Mouse (Mus musculus): Measurements from ENCODE around the gene Ndufa1. TPM values are rescaled to one million over a fixed set of nuclear protein-coding genes. Genes with fewer than 3 reads are reported as not detected.
"Not testable (repeated sequence)": the region's sequence is repeated elsewhere in the genome, so short reads cannot be mapped to it uniquely, and the experiment has no call there.

The Ndufa1 gene
- total RNA-seq (2012; rRNA removed), result 268 and 273 TPM in 2 replicates
- total RNA-seq (2014; rRNA removed), result 165 and 188 TPM in 2 replicates
- polyA plus RNA-seq (2012; ENCODE audit: insufficient read length, low read depth), result 190 and 191 TPM in 2 replicates

- Histone ChIP-seq H3K4me3 (replicated peaks in 1 of 3; ENCODE audit: low read depth in 2 of 3, low read length in 2 of 3, poor library complexity in 1 of 3) (peak within 1 kb of the TSS; percentile 65 to 77 (median 75)), H3K9me3 (replicated peaks; ENCODE audit: low read length) (no peaks in the 10 kb centered on the region), H3K4me2 (ENCODE audit: insufficient read depth, low read depth, poor library complexity, severe bottlenecking) (peak within 1 kb of the TSS; percentile 50), H3K27me3 (replicated peaks) (no peaks in the 10 kb centered on the region), H3K79me2 (replicated peaks; ENCODE audit: control insufficient read depth, extremely low read depth, insufficient read depth, poor library complexity, severe bottlenecking) (peaks cover 12% of the 10 kb centered on the region), H3K4me1 (ENCODE audit: control insufficient read depth in 1 of 2, insufficient read depth in 2 of 2) (peaks cover 0 to 3% of the 10 kb centered on the region in 2 experiments; a peak in 1 of 4 replicates), H3K9ac (ENCODE audit: insufficient read depth, low read depth) (peak within 1 kb of the TSS; percentile 70), H3K27ac (ENCODE audit: insufficient read depth, low read depth) (peak within 1 kb of the TSS; percentile 46), H3K36me3 (replicated peaks in 1 of 2; ENCODE audit: control insufficient read depth in 1 of 2, insufficient read depth in 1 of 2, low read length in 1 of 2) (peaks cover 10 to 21% of the 10 kb centered on the region in 2 experiments)
- TF ChIP-seq RCOR1 (conservative IDR thresholded peaks at IDR 0.05; ENCODE audit: low read depth, low read length), result no peak
- no peak for TF ChIP-seq NELFE (IDR thresholded peaks at IDR 0.05; ENCODE audit: low read depth, low read length)
- TF ChIP-seq TCF12 (IDR thresholded peaks at IDR 0.05; ENCODE audit: low read depth, low read length), result peak; percentile 34; the same call in 1 of the 2 replicates
- peak; percentile 94 for TF ChIP-seq SIN3A (IDR thresholded peaks at IDR 0.05; ENCODE audit: low read length)
- TF ChIP-seq JUN (IDR thresholded peaks at IDR 0.05; ENCODE audit: insufficient read depth, low read depth, low read length), result no peak
- TF ChIP-seq PAX5 (IDR thresholded peaks at IDR 0.05; ENCODE audit: low read length), result no peak
- TF ChIP-seq GABPA (IDR thresholded peaks at IDR 0.05; ENCODE audit: insufficient replicate concordance, low read depth, low read length), result no peak
- 0 out of 2 replicates have a peak, but pooled peaks have one; percentile 23 for TF ChIP-seq UBTF (IDR thresholded peaks at IDR 0.05; ENCODE audit: low read depth, low read length)
- TF ChIP-seq IRF4 (IDR thresholded peaks at IDR 0.05; ENCODE audit: low read depth, low read length), result no peak
- TF ChIP-seq BHLHE40 (IDR thresholded peaks at IDR 0.05; ENCODE audit: low read depth, low read length), result peak; percentile 19; the same call in 1 of the 2 replicates
- no peak for TF ChIP-seq ZC3H11A (IDR thresholded peaks at IDR 0.05; ENCODE audit: low read depth, low read length)
- TF ChIP-seq HCFC1 (IDR thresholded peaks at IDR 0.05; ENCODE audit: low read depth, low read length), result peak; percentile 83
- TF ChIP-seq CHD1 (IDR thresholded peaks at IDR 0.05; ENCODE audit: low read depth, low read length), result no peak
- TF ChIP-seq MAX (IDR thresholded peaks at IDR 0.05; ENCODE audit: low read length), result no peak
- no peak for TF ChIP-seq CTCF (conservative IDR thresholded peaks at IDR 0.05 in 1 of 2, IDR thresholded peaks at IDR 0.05 in 1 of 2; ENCODE audit: low read depth in 2 of 2, low read length in 2 of 2)
- TF ChIP-seq MAZ (IDR thresholded peaks at IDR 0.05; ENCODE audit: low read depth, low read length), result no peak
- TF ChIP-seq ELF1 (IDR thresholded peaks at IDR 0.05; ENCODE audit: low read depth, low read length), result peak; percentile 89
- TF ChIP-seq KAT2A (IDR thresholded peaks at IDR 0.05; ENCODE audit: insufficient replicate concordance, low read length), result peak; percentile 58; the same call in 1 of the 2 replicates
- peak; percentile 84; the same call in 1 of the 2 replicates for TF ChIP-seq MXI1 (IDR thresholded peaks at IDR 0.05; ENCODE audit: low read depth, low read length)
- no peak for TF ChIP-seq EP300 (IDR thresholded peaks at IDR 0.05; ENCODE audit: low read length)
- peak; percentile 71 for TF ChIP-seq POLR2A (IDR thresholded peaks at IDR 0.05; ENCODE audit: low read depth, low read length)
- 0 out of 2 replicates have a peak, but pooled peaks have one; percentile 52 for TF ChIP-seq TBP (conservative IDR thresholded peaks at IDR 0.05; ENCODE audit: low read depth, low read length)
- DNase-seq (ENCODE audit: extremely low read depth), result peak; percentile 68
- dilution Hi-C loops (cut with MboI; ENCODE audit: extremely low pct_ligation_motif_present, extremely low pct_unique_long_range_greater_than_20kb, low sequenced_read_pairs) (no loop called here), in situ Hi-C loops (cut with MboI; ENCODE audit: low pct_ligation_motif_present, low pct_unique_long_range_greater_than_20kb, low sequenced_read_pairs) (no loop called here)
Measured at GRCm38 (mm10) chrX:37191105-37191743, at the start of gene Ndufa1, which contains the start of gene Rnf113a1. Gene Ndufa1 (minus strand): TSS chrX:37191163. Gene Rnf113a1 (plus strand): TSS chrX:37191245.

DNA sequence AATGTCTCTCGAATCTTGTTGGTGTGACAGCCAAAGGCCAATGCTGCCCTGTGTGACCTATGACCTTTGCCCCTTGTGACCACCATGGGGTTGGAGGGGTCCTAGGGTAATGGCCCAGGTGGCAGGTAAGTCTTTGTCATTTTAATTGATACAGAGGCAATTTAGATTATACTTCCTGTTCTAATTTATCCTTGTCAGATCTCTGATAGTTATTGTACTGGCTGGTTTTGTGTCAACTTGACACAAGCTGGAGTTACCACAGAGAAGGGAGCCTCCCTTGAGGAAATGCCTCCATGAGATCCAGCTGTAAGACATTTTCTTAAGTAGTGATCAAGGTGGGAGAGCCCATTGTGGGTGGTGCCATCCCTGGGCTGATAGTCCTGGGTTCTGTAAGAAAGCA lies 31.2 kb upstream of the Ndufa1 start, which contains the start of gene Rhox1:
Rhox1 (minus strand) TSS at position 101 of the 400 bp plus-strand sequence.
- H3K9ac ChIP-seq (ENCODE audit: insufficient read depth, low read depth); dilution Hi-C loops (cut with MboI; ENCODE audit: extremely low pct_ligation_motif_present, extremely low pct_unique_long_range_greater_than_20kb, low sequenced_read_pairs); H3K4me1 ChIP-seq (ENCODE audit: control insufficient read depth in 1 of 2, insufficient read depth in 2 of 2); H3K4me2 ChIP-seq (ENCODE audit: insufficient read depth, low read depth, poor library complexity, severe bottlenecking); H3K27ac ChIP-seq (ENCODE audit: insufficient read depth, low read depth); H3K79me2 ChIP-seq (replicated peaks; ENCODE audit: control insufficient read depth, extremely low read depth, insufficient read depth, poor library complexity, severe bottlenecking); in situ Hi-C loops (cut with MboI; ENCODE audit: low pct_ligation_motif_present, low pct_unique_long_range_greater_than_20kb, low sequenced_read_pairs); H3K36me3 ChIP-seq (replicated peaks in 1 of 2; ENCODE audit: control insufficient read depth in 1 of 2, insufficient read depth in 1 of 2, low read length in 1 of 2); H3K4me3 ChIP-seq (replicated peaks in 1 of 3; ENCODE audit: low read depth in 2 of 3, low read length in 2 of 3, poor library complexity in 1 of 3); DNase-seq (ENCODE audit: extremely low read depth); H3K9me3 ChIP-seq (replicated peaks; ENCODE audit: low read length); H3K27me3 ChIP-seq (replicated peaks): not testable (repeated sequence)
